Mouse (Mus musculus) left cerebral cortex, adult 8-10 months (tissue): ENCODE data around the gene Kif3a. TPM values are rescaled to one million over a fixed set of nuclear protein-coding genes. Genes with fewer than 3 reads are reported as not detected.

Experiments
- DNase-seq, 2 experiments: peaks; one replicate each; pipeline ENCODE4 v3.0.0; 2022; ENCODE audit warnings: low spot score in 2 of 2
- total RNA-seq, 4 experiments: library from RNA; stranded (reverse); gene quantifications; 2 replicates each; pipeline ENCODE4 v1.2.4; 2022

Kif3a gene
- total RNA-seq, 4 experiments from 2014 or later, result 120 to 121 (median 121) TPM

DNA sequence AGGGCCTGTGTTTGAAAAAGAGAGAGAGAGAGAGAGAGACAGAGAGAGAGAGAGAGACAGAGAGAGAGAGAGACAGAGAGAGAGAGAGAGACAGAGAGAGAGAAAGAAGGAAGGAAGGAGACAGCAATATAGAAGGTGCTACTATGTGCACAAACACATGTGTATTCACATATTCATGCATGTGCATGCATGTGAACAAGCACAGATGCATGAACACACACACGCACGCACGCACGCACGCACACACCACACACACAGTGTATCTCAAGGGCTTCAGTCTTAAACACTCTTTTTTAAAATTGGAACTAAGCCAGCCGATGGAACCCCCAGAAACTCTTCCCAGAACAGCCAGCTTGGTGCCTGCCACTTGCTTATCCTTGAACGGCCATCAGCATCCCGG lies 48.4 kb downstream of the Kif3a start:
- no peak for DNase-seq

DNA sequence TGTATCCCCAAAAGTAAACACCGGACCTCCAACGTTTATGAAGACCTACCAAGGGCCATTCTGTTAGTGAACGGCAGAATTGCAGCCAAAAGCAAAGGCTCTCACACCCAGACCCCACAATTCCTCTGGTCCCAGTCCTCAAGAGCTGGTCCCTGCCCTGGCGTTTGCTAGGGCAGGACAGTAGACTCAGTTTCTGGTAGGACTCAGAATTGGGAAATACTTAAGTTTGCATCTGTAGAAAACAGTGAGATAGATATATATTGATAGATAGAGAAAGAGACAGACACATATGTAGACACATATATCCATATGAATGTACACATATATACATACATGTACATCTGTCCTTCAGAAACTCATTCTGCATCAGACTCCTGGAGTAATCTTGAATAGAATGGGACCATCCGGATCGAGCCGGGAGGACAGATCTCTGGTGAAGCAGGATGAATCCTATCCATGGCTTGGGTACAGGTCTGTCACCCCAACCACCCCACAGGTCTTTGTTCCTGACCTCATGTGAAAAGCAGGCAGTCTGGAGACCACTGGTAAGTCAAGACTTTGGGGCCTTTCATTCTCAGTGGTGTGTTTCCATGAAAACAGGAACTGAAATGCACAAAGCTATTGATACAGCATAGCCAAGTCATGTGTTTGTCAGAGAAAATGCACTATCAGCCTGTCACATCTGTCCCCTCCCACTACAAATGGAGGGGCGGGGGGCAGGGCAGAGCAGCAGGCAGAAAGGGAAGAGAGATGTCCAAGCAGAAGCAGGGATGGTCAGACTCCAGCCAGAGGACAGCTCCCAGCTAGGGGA lies 49.8 kb downstream of the Kif3a start:
- no peak for DNase-seq

DNA sequence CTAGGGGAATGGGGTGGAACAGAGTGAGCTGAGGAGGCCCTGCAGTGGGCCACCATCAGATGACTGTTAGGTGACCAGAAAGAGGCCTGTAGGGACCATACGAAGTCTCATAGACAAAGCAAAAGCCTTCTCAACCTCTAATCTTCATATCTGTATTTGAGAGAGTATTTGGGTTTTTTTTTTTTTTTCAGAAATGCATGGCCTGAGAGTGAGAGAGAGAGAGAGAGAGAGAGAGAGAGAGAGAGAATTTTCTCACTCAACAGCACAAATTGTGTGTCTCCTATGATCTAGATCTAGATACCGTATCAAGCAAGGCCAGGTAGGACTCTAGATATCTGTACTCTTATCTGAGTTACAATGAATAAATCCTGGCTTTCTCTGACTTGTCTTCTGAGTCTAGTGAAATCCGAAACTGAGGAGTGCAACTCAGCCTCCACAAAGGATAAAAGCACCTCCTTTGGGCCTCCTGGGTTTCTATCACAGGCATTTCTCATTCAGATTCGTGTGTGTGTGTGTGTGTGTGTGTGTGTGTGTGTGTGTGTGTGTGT lies 50.5 kb downstream of the Kif3a start:
- no peak for DNase-seq

DNA sequence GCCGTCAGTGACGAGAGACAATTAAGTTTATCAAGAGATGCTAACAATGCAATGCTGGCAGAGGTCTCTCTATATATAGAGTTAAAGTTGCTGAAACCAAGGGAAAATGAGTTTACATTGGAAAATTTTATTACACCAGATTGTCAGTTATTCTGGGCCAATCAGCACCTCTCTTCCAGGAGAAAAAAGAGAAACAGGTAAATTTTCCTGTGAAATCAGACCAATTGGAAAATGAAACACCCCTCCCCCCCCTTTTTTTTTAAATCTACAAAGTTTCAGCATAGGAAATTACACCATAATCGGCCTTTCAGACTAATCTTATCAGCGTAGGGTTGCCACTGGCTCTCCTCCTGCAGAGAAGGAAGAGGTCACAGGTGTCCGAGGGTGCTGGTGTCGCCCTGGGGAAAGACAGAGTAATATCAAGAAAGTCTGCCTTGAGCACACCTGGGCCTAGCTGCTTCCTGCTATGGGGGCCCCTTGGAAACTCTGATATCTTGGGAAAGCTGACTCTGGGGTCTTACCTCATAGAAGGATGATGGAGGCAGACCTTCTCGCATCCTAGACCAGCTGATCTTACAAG lies 51.5 kb downstream of the Kif3a start, which contains the start of gene Il4:
TSS of gene Il4 (minus strand) at position 51 of the 580 bp plus-strand sequence.
- DNase-seq, result no peak

DNA sequence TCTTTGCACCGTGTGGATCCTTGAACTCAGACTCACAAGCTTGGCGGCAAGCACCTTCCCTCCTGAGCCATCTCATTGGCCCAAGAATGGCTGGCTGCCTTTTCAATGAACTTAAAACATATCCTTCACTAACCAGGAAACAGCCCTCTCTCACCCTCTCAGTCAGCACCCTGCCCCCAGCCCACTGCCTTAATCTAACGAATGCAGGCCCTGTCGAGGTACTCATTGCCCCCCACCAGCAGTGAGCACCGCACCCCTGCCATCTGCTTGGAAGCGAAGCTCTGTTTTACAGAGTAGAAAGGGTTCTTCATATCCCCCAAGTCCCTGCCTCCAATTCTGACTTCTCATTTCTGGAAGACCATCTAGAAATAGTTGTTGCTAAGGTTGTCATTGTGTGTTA lies 52.2 kb downstream of the Kif3a start:
- no peak for DNase-seq

DNA sequence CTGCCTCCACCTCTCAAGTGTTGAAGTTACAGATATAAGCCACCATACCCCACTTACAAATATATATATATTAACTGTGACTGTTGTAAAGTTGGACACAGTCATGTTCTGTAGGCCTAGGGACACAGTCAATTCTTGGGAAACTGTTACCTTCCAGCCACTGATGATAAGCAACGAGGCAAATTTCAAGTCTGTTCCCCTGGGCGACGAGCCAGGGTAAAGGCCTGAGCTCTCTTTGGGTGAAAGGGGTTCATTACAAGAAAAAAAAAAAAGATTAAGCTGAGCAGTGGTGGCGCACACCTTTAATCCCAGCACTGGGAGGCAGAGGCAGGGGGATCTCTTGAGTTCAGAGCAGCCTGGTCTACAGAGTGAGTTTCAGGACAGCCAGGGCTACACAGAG lies 52.9 kb downstream of the Kif3a start:
- no peak for DNase-seq

DNA sequence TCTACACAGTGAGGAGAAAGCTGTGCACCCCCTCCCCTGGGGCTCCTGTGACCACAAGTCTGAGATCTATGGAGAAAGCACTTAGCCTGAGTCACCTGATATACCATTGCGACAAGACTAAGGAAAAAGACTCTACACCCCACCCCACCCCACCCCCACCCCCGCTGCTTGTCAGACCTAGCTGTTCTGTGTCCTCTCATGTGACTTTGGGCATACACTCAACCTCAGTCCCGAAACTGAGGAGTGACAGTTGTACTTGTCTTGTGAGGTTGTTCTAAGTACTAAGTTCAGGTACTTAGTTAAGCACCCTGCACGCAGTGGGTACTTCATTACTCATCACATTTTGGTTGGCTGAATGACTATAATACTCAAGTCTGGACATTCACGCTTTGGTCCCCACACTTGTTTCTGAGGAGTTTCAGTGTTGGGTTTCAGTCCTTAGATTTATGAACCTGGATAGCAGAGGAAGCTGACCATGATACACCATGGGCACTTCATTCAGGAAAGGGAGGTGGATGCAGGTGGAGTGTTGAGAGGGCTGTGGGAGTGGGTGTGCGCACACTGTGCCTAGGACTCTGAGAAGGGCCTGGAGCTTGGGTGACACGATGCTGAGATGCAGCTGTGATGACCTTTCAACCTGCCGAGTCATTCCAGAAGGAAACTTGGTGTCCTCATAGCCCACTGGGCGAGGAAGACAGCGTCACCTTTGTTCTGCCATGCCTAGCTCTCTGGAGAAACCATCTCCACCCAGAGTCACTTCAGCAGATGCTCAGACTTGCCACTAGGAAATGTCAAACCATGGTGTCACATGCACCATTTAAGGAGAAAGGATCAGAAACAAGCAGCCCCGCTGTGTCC lies 54.6 kb downstream of the Kif3a start:
- no peak for DNase-seq

DNA sequence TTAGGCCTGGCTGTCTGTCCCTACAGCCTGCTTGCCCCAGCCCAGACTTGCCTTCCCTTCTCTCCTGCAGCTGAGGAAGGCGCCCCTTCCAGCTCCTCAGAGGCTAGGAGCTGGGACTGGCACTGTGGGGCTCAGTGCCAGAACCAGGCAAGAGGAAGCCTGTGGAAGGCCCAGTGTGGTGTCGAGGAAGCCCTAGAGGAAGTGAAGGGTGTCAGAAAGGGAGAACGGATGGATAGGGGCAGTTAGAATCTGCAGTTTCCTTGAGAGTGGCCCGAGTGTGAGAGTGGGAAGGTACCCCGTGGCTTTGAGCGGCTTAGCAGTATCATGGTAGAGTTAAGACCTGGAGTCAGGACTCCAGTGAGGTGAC lies 55.2 kb downstream of the Kif3a start:
- DNase-seq, result no peak

DNA sequence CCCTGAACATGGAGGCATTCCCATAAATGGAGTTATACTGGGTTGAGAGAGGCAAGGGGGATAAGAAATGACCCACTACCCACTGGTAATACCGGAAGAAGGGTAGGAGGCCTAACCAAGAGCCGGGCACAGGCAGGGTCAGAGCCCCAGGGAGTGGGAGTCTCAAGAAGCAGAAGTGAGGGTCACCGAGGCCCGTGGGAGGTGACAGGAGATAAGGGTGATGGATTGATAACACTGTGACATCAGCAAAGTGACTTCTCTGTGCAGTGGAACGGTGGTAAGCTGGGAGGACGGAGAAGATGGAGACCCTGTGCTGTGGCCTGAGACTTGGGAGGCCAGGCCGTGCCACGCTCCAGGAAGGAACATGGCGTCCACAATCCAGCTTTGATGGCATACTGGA lies 56.4 kb downstream of the Kif3a start:
- no peak for DNase-seq

DNA sequence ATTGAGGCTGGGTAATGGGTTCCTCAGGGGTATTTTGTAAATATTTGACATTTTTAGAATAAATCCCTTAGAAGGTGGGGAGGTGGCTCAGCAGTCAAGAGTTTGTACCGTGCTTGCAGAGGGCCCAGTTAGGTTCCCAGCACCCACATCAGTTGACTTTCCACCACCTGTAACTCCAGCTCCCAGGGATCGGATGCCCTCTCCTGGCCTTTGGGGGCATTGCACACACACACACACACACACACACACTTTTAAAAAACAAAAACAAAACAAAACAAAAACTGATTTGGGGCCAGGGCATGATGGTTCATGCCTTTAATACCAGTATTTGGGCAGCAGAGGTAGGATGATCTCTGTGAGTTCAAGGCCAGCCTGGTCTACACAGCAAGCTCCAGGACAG lies 56.9 kb downstream of the Kif3a start:
- no peak for DNase-seq

DNA sequence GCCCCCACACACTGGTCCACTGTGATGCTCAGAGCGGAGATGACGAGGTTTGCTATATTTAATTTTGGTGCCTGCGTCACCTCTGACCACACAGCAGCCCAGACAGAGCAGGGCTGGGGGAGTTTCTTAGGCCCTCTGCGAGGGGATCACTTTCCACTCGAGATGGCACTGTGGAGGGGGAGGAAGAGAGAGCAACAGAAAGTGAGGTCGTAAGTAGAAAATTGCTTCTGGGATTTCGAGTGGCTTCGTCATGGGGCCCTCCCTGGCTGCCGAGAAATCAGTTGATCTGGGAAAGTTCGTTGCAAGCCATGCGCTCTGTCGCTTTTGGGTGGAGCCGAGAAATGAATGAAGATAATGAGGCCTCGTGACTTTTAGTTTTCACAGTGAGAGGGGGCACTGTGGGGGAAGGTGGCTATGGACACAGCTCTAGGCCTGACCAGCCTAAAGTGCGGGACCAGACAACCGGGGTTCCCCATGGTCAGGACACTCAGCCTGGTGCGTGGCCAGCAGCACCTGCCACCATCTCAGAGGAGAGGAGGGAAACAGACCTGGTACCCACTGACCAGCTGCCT lies 59.7 kb downstream of the Kif3a start:
- DNase-seq, result no peak

DNA sequence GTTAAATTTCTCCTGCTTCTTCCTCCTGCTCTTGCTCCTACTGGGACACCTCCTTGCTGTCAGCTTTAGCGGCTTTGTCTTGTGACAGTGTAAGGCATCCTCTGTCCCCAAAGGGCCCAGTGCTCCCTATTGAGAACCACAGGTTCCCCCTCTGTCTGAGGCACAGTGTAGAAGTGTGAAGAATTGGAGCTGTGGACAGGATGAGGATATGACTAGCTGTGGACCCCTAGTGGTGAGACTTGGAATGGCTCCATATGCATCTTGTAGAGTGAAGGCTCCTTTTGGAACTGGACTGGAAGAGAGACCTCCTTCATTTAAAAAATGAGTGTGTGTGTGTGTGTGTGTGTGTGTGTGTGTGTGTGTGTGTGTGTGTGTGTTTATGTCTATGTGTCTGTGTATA lies 60.7 kb downstream of the Kif3a start:
- DNase-seq, result peak; percentile 26 to 43

DNA sequence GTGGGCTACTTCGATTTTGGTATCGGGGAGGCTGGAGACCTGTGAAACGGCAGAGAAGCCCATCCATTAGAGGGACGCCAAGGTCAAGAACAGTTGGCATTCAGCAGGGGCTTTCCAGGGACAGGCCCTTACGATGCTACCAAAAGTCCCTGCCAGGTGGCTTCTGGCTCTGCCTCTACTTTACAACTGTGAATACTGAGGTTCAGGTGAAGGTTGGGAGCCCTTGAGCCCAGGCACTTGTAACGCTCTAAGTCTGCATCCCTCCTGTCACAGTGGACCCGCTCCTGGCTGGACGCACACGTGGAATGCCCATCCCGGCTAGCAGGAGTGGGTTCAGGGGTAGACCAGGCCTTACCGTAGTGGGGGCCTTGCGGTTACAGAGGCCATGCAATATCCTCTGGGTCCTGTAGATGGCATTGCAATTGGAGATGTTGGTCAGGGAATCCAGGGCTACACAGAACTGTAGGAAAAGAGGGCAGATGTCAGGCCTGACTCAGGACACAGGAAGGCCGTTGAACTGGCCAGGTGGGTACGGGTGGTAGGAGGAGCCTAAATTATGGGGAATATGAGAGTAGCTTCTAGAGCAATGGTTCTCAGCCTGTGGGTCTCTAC lies 65.0 kb downstream of the Kif3a start:
- no peak for DNase-seq

DNA sequence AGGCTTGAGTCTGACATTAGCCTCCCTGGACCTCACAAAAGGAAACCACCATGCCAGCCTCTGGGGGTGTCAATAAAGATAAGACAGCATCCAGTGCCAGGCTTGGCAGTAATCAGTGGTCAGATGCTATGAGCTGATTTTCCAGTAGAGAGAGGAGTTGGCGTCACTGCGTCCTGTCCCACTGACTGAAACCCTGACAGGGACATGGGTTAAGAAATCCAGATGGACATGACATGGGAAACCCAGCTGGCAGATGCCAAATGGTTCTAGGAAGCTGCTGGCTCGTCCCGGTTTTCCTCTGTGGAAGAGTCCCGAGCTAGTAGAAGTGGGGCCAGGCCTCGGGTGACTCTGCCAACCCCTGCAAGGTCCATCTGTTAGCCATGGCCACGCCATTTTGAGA lies 66.5 kb downstream of the Kif3a start:
- DNase-seq, result no peak

DNA sequence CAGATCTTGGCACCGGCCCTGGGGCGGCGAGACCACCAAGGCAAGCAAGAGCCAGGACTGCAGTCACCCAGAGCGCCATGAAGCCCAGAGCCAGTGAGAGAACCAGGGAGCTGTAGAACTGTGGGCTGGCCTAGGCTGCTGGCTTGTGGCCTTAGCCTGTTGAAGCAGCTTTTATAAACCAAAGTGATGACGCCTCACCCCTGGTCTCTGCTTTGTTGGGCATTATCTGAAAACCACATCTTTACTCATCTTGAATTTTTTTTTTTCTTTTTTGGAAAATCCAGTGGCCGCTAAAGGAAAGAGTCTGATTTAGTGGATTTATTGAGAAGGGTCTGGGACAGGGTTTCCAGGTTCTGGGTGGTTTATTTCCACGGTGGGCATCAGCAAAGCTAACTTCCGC lies 67.4 kb downstream of the Kif3a start, which contains the start of gene Il13:
TSS of gene Il13 (minus strand) at position 147 of the 400 bp plus-strand sequence.
- DNase-seq, result no peak

DNA sequence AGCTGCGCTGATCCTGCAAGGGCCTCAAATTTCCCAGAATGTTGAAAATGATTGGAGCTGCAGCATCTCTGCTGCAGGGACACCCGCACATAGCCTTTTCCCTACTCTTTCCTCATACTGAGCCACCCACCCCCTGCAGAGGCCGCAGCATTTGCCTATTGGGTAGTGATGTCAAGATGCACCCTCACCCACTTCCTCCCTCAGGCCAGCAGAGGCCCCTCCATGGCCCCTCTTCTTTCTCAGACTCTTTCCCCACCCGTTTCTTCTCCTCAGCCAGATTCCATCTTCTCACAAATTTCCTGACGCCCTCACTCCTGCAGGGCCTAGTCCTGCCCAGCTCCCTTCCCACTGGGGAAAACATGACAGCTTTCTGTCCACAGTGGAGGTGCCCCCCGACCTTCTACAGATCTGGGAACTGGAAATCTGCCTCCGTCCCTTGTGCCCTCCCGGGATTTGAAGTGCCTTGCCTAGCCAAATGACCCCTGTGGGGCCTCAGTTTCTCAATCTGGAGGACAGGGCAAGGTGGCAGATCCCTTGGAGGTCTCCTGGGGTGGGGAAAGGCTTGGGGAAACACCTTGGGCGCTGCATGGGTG lies 68.5 kb downstream of the Kif3a start:
- DNase-seq, result no peak

DNA sequence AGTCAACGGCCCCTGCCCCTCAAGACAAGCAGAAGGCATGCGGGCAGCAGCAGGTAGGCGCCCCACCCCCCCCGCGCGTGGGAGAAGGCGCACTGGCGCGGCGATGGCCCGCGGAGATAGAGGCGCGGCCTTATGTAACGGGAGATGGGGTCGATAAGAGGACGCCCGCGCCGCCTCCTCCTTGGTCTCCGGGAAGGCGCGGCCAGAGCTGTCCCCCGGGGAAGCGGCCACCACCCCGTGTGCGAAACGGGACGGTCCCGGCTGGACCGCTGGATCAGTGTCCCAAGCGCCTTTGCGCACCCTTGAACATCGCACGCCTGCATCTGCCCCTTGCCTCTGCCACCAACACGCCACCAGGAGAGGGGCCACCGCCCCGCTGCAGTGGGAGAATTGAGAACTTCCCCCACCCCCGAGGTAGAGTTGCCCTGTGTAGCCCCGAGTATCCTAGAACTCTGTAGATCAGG lies 69.0 kb downstream of the Kif3a start:
- DNase-seq, result peak in 1 of 2 experiments; percentile 22

DNA sequence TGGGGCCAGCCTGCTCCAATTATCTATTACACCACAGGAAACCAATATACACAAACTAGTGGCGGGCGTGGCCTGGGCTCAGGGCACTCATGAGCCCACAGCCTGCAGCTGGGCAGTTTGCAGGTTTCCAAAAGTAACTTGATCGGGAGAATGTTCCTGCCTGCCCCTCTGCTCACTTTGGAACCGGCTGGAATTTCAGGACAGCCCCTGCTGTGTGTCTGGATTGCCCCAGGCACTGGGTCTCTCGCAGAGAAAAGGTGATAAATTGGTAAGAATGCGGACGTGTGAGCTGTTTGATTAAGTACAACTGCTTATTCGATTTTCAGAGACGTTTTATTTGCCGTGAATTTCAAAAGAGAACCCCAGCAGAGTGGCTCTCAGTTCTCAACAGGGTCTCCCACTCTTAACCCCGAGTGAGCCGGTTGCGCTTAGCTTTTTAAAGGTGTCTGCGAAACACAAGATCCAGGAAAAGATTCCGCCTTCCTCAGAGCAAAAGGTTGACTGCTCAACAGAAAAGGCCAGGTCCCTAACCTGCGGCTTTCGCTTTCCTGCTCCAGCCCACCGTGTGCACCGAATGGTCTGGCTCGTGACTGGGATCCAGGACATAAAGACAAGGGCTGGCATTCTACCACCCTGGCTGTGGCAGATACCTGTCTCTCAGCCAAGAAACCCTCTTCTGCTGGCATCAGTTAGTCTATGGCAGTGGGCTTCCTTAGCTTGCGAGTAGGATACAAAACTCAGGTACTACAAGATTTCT lies 70.0 kb downstream of the Kif3a start:
- no peak for DNase-seq

DNA sequence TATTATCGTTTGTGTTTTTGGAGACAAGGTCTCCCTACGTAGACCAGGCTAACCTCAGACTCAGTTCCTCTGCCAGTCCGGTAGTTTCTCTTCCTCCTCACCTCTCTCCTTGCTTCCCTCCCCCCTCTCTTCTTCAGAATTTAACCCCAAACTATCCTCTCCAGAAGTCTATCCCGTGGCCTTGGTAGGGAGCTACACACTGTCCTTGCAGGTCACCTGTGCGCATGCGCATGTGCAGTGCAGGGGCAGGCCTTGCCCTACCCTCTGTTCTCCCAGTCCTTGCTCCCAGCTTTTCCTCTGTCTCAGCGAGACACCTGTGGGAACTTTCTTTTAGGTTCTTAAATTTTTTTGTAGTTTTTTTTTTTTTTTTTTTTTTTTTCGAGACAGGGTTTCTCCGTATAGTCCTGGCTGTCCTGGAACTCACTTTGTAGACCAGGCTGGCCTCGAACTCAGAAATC lies 70.7 kb downstream of the Kif3a start:
- DNase-seq, result no peak
